Mouse (Mus musculus) midbrain, embryonic 14.5 days (tissue): ENCODE measurements at regions not wholly inside any gene's neighbourhood (a gene's known extent, or its start where the extent isn't known, plus 50 kb on each side); places are given as distances from the start of the nearest gene placed in this dataset.

Experiments
- ATAC-seq: fragments of 200-750 bp; cut with Nextera tagmentation; 2 replicates; pipeline ENCODE4 v1.8.0; 2017; ENCODE audit warnings: moderate number of reproducible peaks, moderate library complexity; ENCODE audit not compliant: low FRiP score, low TSS enrichment
- DNase-seq: peaks from one replicate; pipeline ENCODE4 v3.0.0-alpha.2; 2015
- H3K27ac ChIP-seq: fragments of 300-500 bp; sonication (generic); replicated peaks from 2 replicates; pipeline ENCODE4 v1.5.1; 2014; ENCODE audit warnings: mild to moderate bottlenecking, low read depth, low read length, moderate library complexity
- H3K27me3 ChIP-seq: fragments of 300-500 bp; sonication (generic); 2 replicates; pipeline ENCODE4 v1.6.1; 2014; ENCODE audit warnings: low read length, control low read depth, mixed read lengths; ENCODE audit not compliant: control insufficient read depth, insufficient read depth
- H3K36me3 ChIP-seq: fragments of 300-500 bp; sonication (generic); 2 replicates; pipeline ENCODE4 v1.6.1; 2014; ENCODE audit warnings: low read length, control low read depth; ENCODE audit not compliant: control insufficient read depth, insufficient read depth
- H3K4me1 ChIP-seq: fragments of 300-500 bp; sonication (generic); 2 replicates; pipeline ENCODE4 v1.6.1; 2014; ENCODE audit warnings: mild to moderate bottlenecking, antibody characterized with exemption, low read length, control low read depth; ENCODE audit not compliant: control insufficient read depth, insufficient read depth
- H3K4me2 ChIP-seq: fragments of 300-500 bp; sonication (generic); 2 replicates; pipeline ENCODE4 v1.6.1; 2014; ENCODE audit warnings: mild to moderate bottlenecking, low read length, moderate library complexity
- H3K4me3 ChIP-seq: fragments of 300-500 bp; sonication (generic); replicated peaks from 2 replicates; pipeline ENCODE4 v1.5.1; 2014; ENCODE audit warnings: low read depth, low read length
- H3K9ac ChIP-seq: fragments of 300-500 bp; sonication (generic); replicated peaks from 2 replicates; pipeline ENCODE4 v1.6.1; 2014; ENCODE audit warnings: mild to moderate bottlenecking, low read length, moderate library complexity
- H3K9me3 ChIP-seq: fragments of 300-500 bp; sonication (generic); 2 replicates; pipeline ENCODE4 v1.6.1; 2016; ENCODE audit warnings: low read length, control low read depth, mixed read lengths; ENCODE audit not compliant: control insufficient read depth
- WGBS: fragments of 180-500 bp; shearing (Covaris S2); extraction: QIAGEN DNeasy Blood & Tissue Kit; methylation state at CpG from one replicate; pipeline ENCODE4 v1.1.7; 2014; 5-methylcytosine and 5-hydroxymethylcytosine counted together

GRCm38 (mm10) chr2:108156189-108156588 is 865.8 kb downstream of the Kcna4 start:
- H3K27me3 ChIP-seq, result no peaks in the 10 kb centered on the region
- H3K9ac ChIP-seq, result no peak overlapping the region
- no peak overlapping the region for H3K27ac ChIP-seq
- DNase-seq, result no peak
- no peak overlapping the region for H3K4me2 ChIP-seq
- no peaks in the 10 kb centered on the region for H3K9me3 ChIP-seq
- no peaks in the 10 kb centered on the region for H3K4me1 ChIP-seq
- no peaks in the 10 kb centered on the region for H3K36me3 ChIP-seq
- ATAC-seq, result no peak
- no peak overlapping the region for H3K4me3 ChIP-seq

- H3K4me1 ChIP-seq, result no peaks in the 10 kb centered on the region
- no peaks in the 10 kb centered on the region for H3K9me3 ChIP-seq
- ATAC-seq (no peak), DNase-seq (no peak)
- WGBS, result 97% methylated on average over 2 of the region's 2 CpGs
- H3K9ac ChIP-seq, result no peak overlapping the region
- H3K27ac ChIP-seq, result no peak overlapping the region
- no peak overlapping the region for H3K4me3 ChIP-seq
- no peaks in the 10 kb centered on the region for H3K36me3 ChIP-seq
- no peaks in the 10 kb centered on the region for H3K27me3 ChIP-seq
- no peak overlapping the region for H3K4me2 ChIP-seq
These were observed 867.3 kb downstream of the Kcna4 start for GRCm38 (mm10) chr2:108157731-108158130.

GRCm38 (mm10) chr2:108158311-108158710 is 867.9 kb downstream of the Kcna4 start:
- Histone ChIP-seq H3K4me1 (no peaks in the 10 kb centered on the region), H3K27ac (no peak overlapping the region), H3K9ac (no peak overlapping the region), H3K4me2 (no peak overlapping the region), H3K4me3 (no peak overlapping the region), H3K27me3 (no peaks in the 10 kb centered on the region), H3K36me3 (no peaks in the 10 kb centered on the region), H3K9me3 (no peaks in the 10 kb centered on the region)
- no peak for ATAC-seq
- no peak for DNase-seq

- Histone ChIP-seq H3K36me3 (no peaks in the 10 kb centered on the region), H3K27me3 (no peaks in the 10 kb centered on the region), H3K4me2 (no peak overlapping the region), H3K9ac (no peak overlapping the region), H3K9me3 (no peaks in the 10 kb centered on the region), H3K4me1 (no peaks in the 10 kb centered on the region), H3K27ac (no peak overlapping the region), H3K4me3 (no peak overlapping the region)
- no peak for DNase-seq
- 87% methylated on average over 3 of the region's 3 CpGs for WGBS
- no peak for ATAC-seq
These were observed 870.4 kb downstream of the Kcna4 start for GRCm38 (mm10) chr2:108160865-108161264.

GRCm38 (mm10) chr2:108165085-108165484 is 874.6 kb downstream of the Kcna4 start:
- Histone ChIP-seq H3K9ac (no peak overlapping the region), H3K36me3 (no peaks in the 10 kb centered on the region), H3K4me3 (no peak overlapping the region), H3K27ac (no peak overlapping the region), H3K27me3 (no peaks in the 10 kb centered on the region), H3K4me2 (no peak overlapping the region), H3K9me3 (no peaks in the 10 kb centered on the region), H3K4me1 (no peaks in the 10 kb centered on the region)
- 86% methylated on average over 1 of the region's 1 CpGs for WGBS
- no peak for DNase-seq
- ATAC-seq, result no peak
